Mouse (Mus musculus) lung, postnatal 0 days (tissue): ENCODE measurements around the gene Necab3. TPM values are rescaled to one million over a fixed set of nuclear protein-coding genes. Genes with fewer than 3 reads are reported as not detected.

Source experiments
- ATAC-seq: fragments of 200-750 bp; cut with Nextera tagmentation; 2 replicates; pipeline ENCODE4 v1.8.0; 2017; ENCODE audit warnings: moderate library complexity
- DNase-seq: peaks from one replicate; pipeline ENCODE4 v3.0.0-alpha.2; 2016; ENCODE audit warnings: low spot score
- H3K27ac ChIP-seq: fragments of 300-500 bp; sonication (generic); 2 replicates; pipeline ENCODE4 v1.5.1; 2014; ENCODE audit warnings: antibody characterized with exemption, mild to moderate bottlenecking, low read length, mixed read lengths
- H3K27me3 ChIP-seq: fragments of 300-500 bp; sonication (generic); replicated peaks from 2 replicates; pipeline ENCODE4 v1.6.1; 2014; ENCODE audit warnings: low read length, mixed read lengths; ENCODE audit not compliant: insufficient read depth
- H3K36me3 ChIP-seq: fragments of 300-500 bp; sonication (generic); 2 replicates; pipeline ENCODE4 v1.6.1; 2014; ENCODE audit warnings: low read length, mixed read lengths; ENCODE audit not compliant: insufficient read depth
- H3K4me1 ChIP-seq: fragments of 300-500 bp; sonication (generic); 2 replicates; pipeline ENCODE4 v1.6.1; 2014; ENCODE audit warnings: antibody characterized with exemption, low read depth, low read length, mixed read lengths; ENCODE audit not compliant: insufficient read depth
- H3K4me2 ChIP-seq: fragments of 300-500 bp; sonication (generic); replicated peaks from 2 replicates; pipeline ENCODE4 v1.6.1; 2014; ENCODE audit warnings: low read depth, mild to moderate bottlenecking, low read length, moderate library complexity, mixed read lengths
- H3K4me3 ChIP-seq: fragments of 300-500 bp; sonication (generic); 2 replicates; pipeline ENCODE4 v1.5.1; 2014; ENCODE audit warnings: low read depth, low read length
- H3K9ac ChIP-seq: fragments of 300-500 bp; sonication (generic); replicated peaks from 2 replicates; pipeline ENCODE4 v1.6.1; 2014; ENCODE audit warnings: low read depth, mild to moderate bottlenecking
- H3K9me3 ChIP-seq: fragments of 300-500 bp; sonication (generic); 2 replicates; pipeline ENCODE4 v1.6.1; 2016; ENCODE audit warnings: low read length, mixed read lengths
- CTCF ChIP-seq: IDR thresholded peaks from 2 replicates; pipeline ENCODE4 v1.5.1; 2016; ENCODE audit warnings: antibody characterized with exemption, mild to moderate bottlenecking
- EP300 ChIP-seq: IDR thresholded peaks from 2 replicates; pipeline ENCODE4 v1.6.1; 2016; ENCODE audit warnings: antibody characterized with exemption, mild to moderate bottlenecking, control low read depth
- WGBS: fragments of 180-500 bp; shearing (Covaris S2); extraction: QIAGEN DNeasy Blood & Tissue Kit; methylation state at CpG from one replicate; pipeline ENCODE4 v1.1.7; 2014; 5-methylcytosine and 5-hydroxymethylcytosine counted together
- polyA plus RNA-seq: library from polyadenylated mRNA; unstranded; fragments of >200 nt; fragmentation: Nextera tagmentation; extraction: Ambion mirVana; gene quantifications from 2 replicates; pipeline ENCODE4 v1.2.1, GENCODE M21; 2015

Gene Necab3
- polyA plus RNA-seq, 1 experiment from 2014 or later: 0.81 TPM

GRCm38 (mm10) chr2:154574271-154574670, 15.6 kb upstream of the Necab3 start:
- H3K4me3 ChIP-seq: no peak overlapping the region
- no peaks in the 10 kb centered on the region for H3K27me3 ChIP-seq
- ATAC-seq (no peak), DNase-seq (no peak)
- no peak for TF ChIP-seq EP300
- TF ChIP-seq CTCF: no peak
- H3K36me3 ChIP-seq: no peaks in the 10 kb centered on the region
- no peak overlapping the region for H3K9ac ChIP-seq
- no peaks in the 10 kb centered on the region for H3K9me3 ChIP-seq
- WGBS: 70% methylated on average over 7 of the region's 7 CpGs
- no peak overlapping the region for H3K4me2 ChIP-seq
- H3K27ac ChIP-seq: no peak overlapping the region
- H3K4me1 ChIP-seq: no peaks in the 10 kb centered on the region

DNA sequence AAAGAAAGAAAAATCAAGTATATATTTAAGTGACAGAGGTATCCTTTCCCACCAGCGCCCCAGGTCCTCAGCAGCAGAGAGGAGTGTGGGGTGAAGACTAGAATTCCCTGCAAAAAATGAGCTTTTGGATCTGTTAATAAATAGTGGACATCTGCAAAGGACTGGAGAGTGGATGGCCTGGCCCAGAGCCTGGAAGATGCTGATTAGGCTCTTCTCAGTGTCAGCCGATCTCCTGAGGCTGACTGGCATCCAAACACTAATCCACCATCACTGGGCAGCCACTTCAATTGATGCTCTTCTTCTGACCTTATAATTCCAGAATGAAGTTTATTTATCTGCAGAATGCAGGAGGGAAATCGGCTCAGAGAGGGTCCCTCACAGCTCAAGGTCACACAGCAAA, 14.3 kb upstream of the Necab3 start:
- Histone ChIP-seq H3K9me3 (no peaks in the 10 kb centered on the region), H3K4me1 (peaks cover 6% of the 10 kb centered on the region), H3K36me3 (no peaks in the 10 kb centered on the region), H3K27ac (no peak overlapping the region), H3K9ac (no peak overlapping the region), H3K4me3 (no peak overlapping the region), H3K27me3 (no peaks in the 10 kb centered on the region), H3K4me2 (no peak overlapping the region)
- ATAC-seq (no peak), DNase-seq (no peak)
- TF ChIP-seq EP300: no peak
- no peak for TF ChIP-seq CTCF
- 60% methylated on average over 3 of the region's 3 CpGs for WGBS

DNA sequence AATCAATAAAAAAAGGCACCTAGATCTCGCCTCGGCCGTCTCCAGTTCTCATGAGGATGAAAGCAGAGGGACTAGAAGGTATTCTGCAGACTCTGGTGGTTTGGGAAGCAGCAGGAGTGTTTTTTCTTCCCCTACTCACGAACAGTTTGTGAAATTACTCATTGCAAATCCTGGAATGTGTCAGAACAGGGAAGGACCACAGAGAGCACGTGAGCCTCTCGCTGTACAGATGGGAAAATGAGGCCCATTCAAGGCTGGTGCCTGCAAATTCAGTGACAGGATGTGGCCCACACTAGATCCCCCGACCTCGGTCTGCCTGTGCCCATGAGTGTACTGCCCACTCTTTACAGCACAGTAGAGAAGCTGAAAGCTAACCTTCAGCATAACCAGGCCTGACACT, 13.3 kb upstream of the Necab3 start:
- H3K4me3 ChIP-seq: no peak overlapping the region
- DNase-seq: no peak
- no peak overlapping the region for H3K9ac ChIP-seq
- no peak for ATAC-seq
- whole genome bisulfite sequencing: 57% methylated on average over 8 of the region's 8 CpGs
- no peak overlapping the region for H3K4me2 ChIP-seq
- H3K9me3 ChIP-seq: no peaks in the 10 kb centered on the region
- peaks cover 9% of the 10 kb centered on the region for H3K4me1 ChIP-seq
- no peaks in the 10 kb centered on the region for H3K36me3 ChIP-seq
- TF ChIP-seq CTCF: no peak
- no peak for TF ChIP-seq EP300
- H3K27ac ChIP-seq: no peak overlapping the region
- no peaks in the 10 kb centered on the region for H3K27me3 ChIP-seq

GRCm38 (mm10) chr2:154571266-154571665, 12.6 kb upstream of the Necab3 start:
- no peak for DNase-seq
- H3K9ac ChIP-seq: no peak overlapping the region
- WGBS: 83% methylated on average over 4 of the region's 4 CpGs
- no peak overlapping the region for H3K27ac ChIP-seq
- H3K27me3 ChIP-seq: no peaks in the 10 kb centered on the region
- no peak overlapping the region for H3K4me2 ChIP-seq
- H3K4me3 ChIP-seq: no peak overlapping the region
- no peaks in the 10 kb centered on the region for H3K9me3 ChIP-seq
- no peak for ATAC-seq
- H3K4me1 ChIP-seq: peaks cover 9% of the 10 kb centered on the region
- H3K36me3 ChIP-seq: no peaks in the 10 kb centered on the region
- TF ChIP-seq EP300 (no peak), CTCF (no peak)

DNA sequence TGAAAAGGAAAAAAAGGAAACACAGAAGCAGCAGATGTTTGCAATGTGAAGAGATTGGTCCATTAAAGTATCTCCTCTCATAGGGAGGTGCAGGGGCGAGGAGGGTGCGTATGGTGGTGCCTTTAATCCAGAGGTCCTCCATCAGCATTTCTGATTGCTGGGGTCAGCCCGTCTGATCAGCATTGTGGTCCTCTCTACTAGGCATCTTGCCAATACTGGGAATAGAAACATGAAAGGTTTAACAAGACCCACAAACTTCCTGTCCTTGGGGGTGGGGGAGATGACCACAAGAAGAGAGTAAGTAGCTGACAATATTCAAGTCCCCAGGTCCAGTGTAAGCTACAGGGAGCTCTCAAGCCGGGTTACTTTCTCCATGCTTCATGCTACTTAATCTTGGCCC, 12.0 kb upstream of the Necab3 start:
- TF ChIP-seq CTCF (no peak), EP300 (no peak)
- Histone ChIP-seq H3K9ac (no peak overlapping the region), H3K9me3 (no peaks in the 10 kb centered on the region), H3K27ac (no peak overlapping the region), H3K4me2 (no peak overlapping the region), H3K4me1 (peaks cover 9% of the 10 kb centered on the region), H3K4me3 (no peak overlapping the region), H3K27me3 (no peaks in the 10 kb centered on the region), H3K36me3 (no peaks in the 10 kb centered on the region)
- WGBS: 39% methylated on average over 4 of the region's 4 CpGs
- no peak for ATAC-seq
- DNase-seq: no peak

GRCm38 (mm10) chr2:154569836-154570286, 11.2 kb upstream of the Necab3 start, which contains the start of gene E2f1:
E2f1 (minus strand) TSS chr2:154569892.
- ATAC-seq: peak; percentile 98
- DNase-seq: peak; percentile 97

More at GRCm38 (mm10) chr2:154569836-154570286, 11.2 kb upstream of the Necab3 start, which contains the start of gene E2f1:
- Histone ChIP-seq H3K9me3 (no peaks in the 10 kb centered on the region), H3K36me3 (no peaks in the 10 kb centered on the region), H3K27me3 (no peaks in the 10 kb centered on the region), H3K4me3 (peak within 1 kb of the TSS; percentile 73), H3K9ac (peak within 1 kb of the TSS; percentile 23; the same call in 1 of the 2 replicates), H3K27ac (peak within 1 kb of the TSS; percentile 77), H3K4me1 (peaks cover 9% of the 10 kb centered on the region), H3K4me2 (peak within 1 kb of the TSS; percentile 93)
- peak; percentile 43 for TF ChIP-seq CTCF
- no peak for TF ChIP-seq EP300
- 0% methylated on average over 38 of the region's 44 CpGs for WGBS
